Mouse (Mus musculus) heart, embryonic 12.5 days (tissue): ENCODE measurements around the gene Gnb3. TPM values are rescaled to one million over a fixed set of nuclear protein-coding genes. Genes with fewer than 3 reads are reported as not detected.

Experiments
- ATAC-seq: fragments of 200-750 bp; cut with Nextera tagmentation; 2 replicates; pipeline ENCODE4 v1.8.0; 2017; ENCODE audit warnings: moderate TSS enrichment, moderate library complexity; ENCODE audit not compliant: insufficient number of reproducible peaks, low FRiP score
- H3K27ac ChIP-seq: fragments of 300-500 bp; sonication (generic); 2 replicates; pipeline ENCODE4 v1.5.1; 2016; ENCODE audit warnings: mild to moderate bottlenecking, moderate library complexity; ENCODE audit not compliant: poor library complexity, severe bottlenecking
- H3K27me3 ChIP-seq: fragments of 300-500 bp; sonication (generic); replicated peaks from 2 replicates; pipeline ENCODE4 v1.6.1; 2016; ENCODE audit warnings: mild to moderate bottlenecking, moderate library complexity
- H3K36me3 ChIP-seq: fragments of 300-500 bp; sonication (generic); 2 replicates; pipeline ENCODE4 v1.6.1; 2016; ENCODE audit warnings: mild to moderate bottlenecking, moderate library complexity
- H3K4me1 ChIP-seq: fragments of 300-500 bp; sonication (generic); replicated peaks from 2 replicates; pipeline ENCODE4 v1.6.1; 2016; ENCODE audit warnings: mild to moderate bottlenecking
- H3K4me2 ChIP-seq: fragments of 300-500 bp; sonication (generic); 2 replicates; pipeline ENCODE4 v1.6.1; 2016; ENCODE audit warnings: mild to moderate bottlenecking, moderate library complexity
- H3K4me3 ChIP-seq: fragments of 300-500 bp; sonication (generic); 2 replicates; pipeline ENCODE4 v1.5.1; 2016; ENCODE audit warnings: mild to moderate bottlenecking
- H3K9ac ChIP-seq: fragments of 300-500 bp; sonication (generic); 2 replicates; pipeline ENCODE4 v1.6.1; 2016; ENCODE audit warnings: mild to moderate bottlenecking, moderate library complexity
- H3K9me3 ChIP-seq: fragments of 300-500 bp; sonication (generic); replicated peaks from 2 replicates; pipeline ENCODE4 v1.6.1; 2016; ENCODE audit warnings: mild to moderate bottlenecking, moderate library complexity
- WGBS: fragments of 180-500 bp; shearing (Covaris S2); methylation state at CpG from one replicate; pipeline ENCODE4 v1.1.7; 2016; 5-methylcytosine and 5-hydroxymethylcytosine counted together
- polyA plus RNA-seq: library from polyadenylated mRNA; unstranded; fragments of >200 nt; fragmentation: Nextera tagmentation; extraction: Ambion mirVana; gene quantifications from 2 replicates; pipeline ENCODE4 v1.2.1, GENCODE M21; 2016

Gnb3 gene
- 6.4 and 7.8 TPM in 2 replicates for polyA plus RNA-seq

DNA sequence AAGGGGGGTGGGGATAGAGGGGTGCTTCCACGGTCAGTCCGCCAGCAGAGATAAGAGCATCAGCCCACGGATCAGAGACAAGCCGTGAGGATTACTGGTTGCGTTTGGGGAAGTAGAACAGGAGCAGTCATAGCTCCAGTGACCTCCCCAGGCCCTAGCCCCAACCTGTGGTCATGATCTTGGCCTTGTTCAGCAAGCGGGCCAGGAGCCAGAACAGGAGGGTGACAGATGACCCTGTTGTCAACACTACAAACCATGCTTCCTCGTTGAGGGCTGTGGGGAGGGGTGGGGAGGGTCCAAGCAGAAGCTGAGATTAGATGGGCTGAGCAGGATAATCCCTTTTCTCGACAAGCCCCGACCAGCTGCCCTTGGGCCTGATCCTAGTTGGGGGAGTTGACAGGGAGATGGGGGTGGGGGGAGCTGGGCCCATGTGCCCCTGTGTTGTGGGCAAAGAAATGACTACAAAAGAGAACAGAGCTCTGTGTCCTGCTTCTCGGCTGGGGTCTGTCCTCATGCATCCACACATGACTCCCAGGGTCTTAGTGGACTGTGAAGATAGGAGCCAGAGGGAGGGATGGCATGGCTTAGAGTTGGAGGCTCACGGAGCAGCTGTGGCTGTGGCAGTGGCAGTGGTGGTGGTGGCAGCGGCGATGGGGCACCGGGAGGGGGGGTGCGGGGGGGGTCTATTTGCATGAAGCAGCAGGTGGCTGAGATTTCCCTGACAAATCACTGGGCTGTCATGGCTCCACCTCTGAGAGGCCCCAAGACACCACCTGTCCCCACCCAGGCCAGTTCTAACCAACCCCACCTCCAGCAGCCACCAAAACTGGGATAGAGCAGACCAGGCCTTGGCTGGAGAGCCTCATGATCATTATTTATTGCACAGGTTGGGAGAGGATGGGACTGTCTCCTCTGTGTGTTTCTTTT is at the start of gene Gnb3:
TSS of gene Gnb3 (minus strand) at position 35 of the 927 bp plus-strand sequence.
- peaks cover 17% of the 10 kb centered on the region for H3K36me3 ChIP-seq
- peaks cover 34% of the 10 kb centered on the region for H3K4me1 ChIP-seq
- H3K27ac ChIP-seq: peak within 1 kb of the TSS; percentile 58; the same call in 1 of the 2 replicates
- H3K9me3 ChIP-seq: no peaks in the 10 kb centered on the region
- WGBS: 23% methylated on average over 15 of the region's 15 CpGs
- H3K4me3 ChIP-seq: 0 out of 2 replicates have a peak within 1 kb of the TSS, but pooled peaks have one; percentile 0
- ATAC-seq: peak; percentile 30; the same call in 1 of the 2 replicates
- no peaks in the 10 kb centered on the region for H3K27me3 ChIP-seq
- H3K4me2 ChIP-seq: peak within 1 kb of the TSS; percentile 56
- H3K9ac ChIP-seq: peak within 1 kb of the TSS; percentile 46

DNA sequence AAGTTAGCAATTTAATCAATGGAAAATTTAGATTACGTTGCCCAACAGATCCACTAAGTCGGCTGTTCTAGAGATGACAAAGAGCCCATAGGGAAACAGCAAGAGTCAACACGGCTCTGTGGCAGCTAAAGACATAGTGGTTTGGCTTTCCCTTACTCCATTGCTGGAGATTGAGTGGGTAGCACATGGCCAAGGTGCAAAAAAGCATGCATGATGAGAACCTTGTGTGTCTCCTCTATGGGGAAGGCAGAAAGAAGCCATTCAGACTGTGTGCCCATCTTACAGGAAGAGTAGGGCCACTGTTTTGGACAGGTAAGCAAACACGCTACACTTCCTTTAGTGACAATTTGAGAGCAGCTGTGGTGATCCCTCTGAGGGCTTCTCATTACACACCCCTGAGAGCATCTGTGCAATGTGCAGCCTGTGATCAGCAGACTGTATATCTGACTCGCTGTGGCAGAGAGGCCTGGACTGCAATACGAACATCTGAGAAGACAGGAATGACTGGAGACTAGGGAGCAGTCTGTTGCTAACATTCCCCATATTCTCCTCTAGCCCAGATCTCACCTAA is 48.6 kb upstream of the Gnb3 start:
- Histone ChIP-seq H3K9ac (no peak overlapping the region), H3K27ac (no peak overlapping the region), H3K9me3 (0 out of 2 replicates have a peak, but pooled peaks cover 3% of the 10 kb centered on the region), H3K27me3 (no peaks in the 10 kb centered on the region), H3K36me3 (no peaks in the 10 kb centered on the region), H3K4me1 (peaks cover 9% of the 10 kb centered on the region), H3K4me3 (no peak overlapping the region), H3K4me2 (no peak overlapping the region)
- WGBS: 87% methylated on average over 6 of the region's 6 CpGs
- ATAC-seq: no peak

DNA sequence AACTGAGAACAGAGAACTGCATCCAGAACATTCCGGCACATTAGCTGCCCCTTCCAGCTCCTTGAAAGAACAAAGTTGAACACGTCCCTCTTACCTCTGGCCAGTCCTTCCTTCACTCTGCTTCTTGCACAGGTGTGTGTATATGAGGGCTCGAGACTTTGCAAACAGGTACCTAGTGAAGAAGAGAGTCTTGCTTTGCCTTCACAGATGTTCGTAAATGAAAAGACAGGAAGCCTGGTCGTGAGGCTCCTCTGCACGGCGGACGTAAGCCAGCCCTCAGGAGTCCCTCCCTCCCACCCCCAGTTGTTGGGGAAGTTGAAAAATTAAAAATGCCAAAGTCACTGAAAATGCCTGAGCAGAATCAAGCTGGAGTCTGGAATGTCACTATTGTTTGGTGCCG is 47.9 kb upstream of the Gnb3 start, which contains the start of gene Cd4:
TSS of gene Cd4 (minus strand) at position 236 of the 400 bp plus-strand sequence.
- H3K9me3 ChIP-seq: 0 out of 2 replicates have a peak, but pooled peaks cover 3% of the 10 kb centered on the region
- peaks cover 9% of the 10 kb centered on the region for H3K4me1 ChIP-seq
- no peaks in the 10 kb centered on the region for H3K27me3 ChIP-seq
- 87% methylated on average over 9 of the region's 9 CpGs for WGBS
- no peak within 1 kb of the TSS for H3K9ac ChIP-seq
- H3K4me3 ChIP-seq: no peak within 1 kb of the TSS
- H3K36me3 ChIP-seq: no peaks in the 10 kb centered on the region
- H3K27ac ChIP-seq: no peak within 1 kb of the TSS
- no peak within 1 kb of the TSS for H3K4me2 ChIP-seq
- ATAC-seq: no peak

DNA sequence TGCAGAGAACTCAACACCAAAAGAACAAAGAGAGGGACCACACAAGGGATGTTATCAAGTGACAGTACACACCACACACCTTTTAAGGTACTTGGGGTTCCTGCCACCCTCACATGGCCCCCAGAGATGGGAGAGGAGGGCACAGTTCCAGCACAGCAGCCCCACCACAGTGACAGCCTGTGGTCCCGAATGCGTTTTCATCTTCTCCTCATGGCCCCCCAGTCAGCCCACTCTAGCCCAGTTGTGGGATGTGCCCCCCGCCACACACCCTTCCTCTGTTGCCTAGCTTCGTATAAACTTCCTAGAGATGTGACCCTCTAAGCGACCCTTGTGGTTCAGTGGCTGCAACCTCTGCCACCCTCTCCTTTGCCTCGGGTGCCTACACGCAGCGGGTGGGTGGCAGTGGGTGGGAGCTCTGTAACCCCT is 45.9 kb upstream of the Gnb3 start:
- Histone ChIP-seq H3K9ac (no peak overlapping the region), H3K4me3 (no peak overlapping the region), H3K27ac (no peak overlapping the region), H3K27me3 (no peaks in the 10 kb centered on the region), H3K36me3 (no peaks in the 10 kb centered on the region), H3K9me3 (0 out of 2 replicates have a peak, but pooled peaks cover 3% of the 10 kb centered on the region), H3K4me1 (peaks cover 9% of the 10 kb centered on the region), H3K4me2 (no peak overlapping the region)
- WGBS: 90% methylated on average over 8 of the region's 8 CpGs
- ATAC-seq: no peak

DNA sequence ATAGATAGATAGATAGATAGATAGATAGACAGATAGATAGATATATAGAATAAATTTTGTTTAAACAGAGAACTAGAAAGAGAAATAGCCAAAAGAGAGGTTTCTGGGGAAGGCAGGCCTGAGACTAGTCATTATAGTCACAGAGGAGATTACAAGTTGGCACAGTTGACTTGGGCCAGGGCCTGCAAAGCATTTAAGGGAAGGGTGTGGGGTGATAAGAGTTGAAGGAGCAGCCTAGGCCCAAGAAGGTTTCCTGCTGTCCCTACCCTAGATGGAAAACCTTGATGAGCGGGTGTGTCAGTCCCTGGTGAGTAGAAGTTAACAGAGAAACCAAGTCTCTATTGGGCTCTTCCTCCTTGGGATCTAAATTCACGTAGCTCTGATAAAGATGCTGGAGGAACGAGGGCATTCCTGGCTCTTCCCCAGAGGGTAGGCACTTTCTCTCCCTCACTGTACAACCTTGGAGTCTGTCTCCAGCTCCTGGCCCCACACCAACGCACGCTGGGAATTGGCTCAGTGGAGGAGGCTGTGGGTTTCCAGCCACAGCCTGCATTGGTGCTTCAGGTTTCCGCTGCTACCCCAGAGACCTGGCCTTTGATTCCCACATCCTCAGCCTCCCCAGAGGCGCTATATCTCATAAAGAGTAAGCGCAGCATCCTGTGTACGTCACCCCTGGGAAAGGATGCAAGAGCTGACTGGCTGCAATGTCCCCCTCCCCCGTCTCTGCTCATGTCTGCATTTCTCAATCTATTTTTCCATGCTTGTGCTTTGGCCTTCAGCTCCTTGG is 44.8 kb upstream of the Gnb3 start:
- peak; percentile 63; the same call in 1 of the 2 replicates for ATAC-seq
- Histone ChIP-seq H3K4me2 (no peak overlapping the region), H3K36me3 (no peaks in the 10 kb centered on the region), H3K9ac (no peak overlapping the region), H3K4me1 (peaks cover 9% of the 10 kb centered on the region), H3K27ac (no peak overlapping the region; the same call in 1 of the 2 replicates), H3K27me3 (no peaks in the 10 kb centered on the region), H3K9me3 (0 out of 2 replicates have a peak, but pooled peaks cover 3% of the 10 kb centered on the region), H3K4me3 (no peak overlapping the region)
- 49% methylated on average over 10 of the region's 10 CpGs for WGBS

DNA sequence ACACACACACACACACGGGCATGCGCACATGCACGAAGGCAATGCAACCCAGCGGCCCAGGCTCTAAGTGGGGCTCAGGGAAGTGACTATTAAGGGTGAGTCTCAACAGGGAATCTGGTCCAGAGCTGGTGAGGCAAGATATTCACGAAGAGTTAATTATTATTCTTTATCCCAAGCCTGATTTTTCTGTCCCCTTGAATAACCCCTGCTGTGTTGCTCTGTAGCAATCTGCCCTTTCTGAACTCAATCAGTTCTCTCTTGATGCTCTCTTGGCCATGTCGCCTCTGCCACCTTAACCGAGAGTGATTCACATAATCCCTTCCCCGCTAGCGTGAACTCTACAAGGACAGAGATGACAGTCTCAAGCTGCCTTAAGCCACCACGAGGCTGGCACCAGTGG is 43.3 kb upstream of the Gnb3 start:
- Histone ChIP-seq H3K4me3 (no peak overlapping the region), H3K4me2 (no peak overlapping the region), H3K9me3 (no peaks in the 10 kb centered on the region), H3K9ac (no peak overlapping the region), H3K36me3 (no peaks in the 10 kb centered on the region), H3K27me3 (no peaks in the 10 kb centered on the region; the same call in 1 of the 2 replicates), H3K27ac (no peak overlapping the region), H3K4me1 (peaks cover 9% of the 10 kb centered on the region)
- no peak for ATAC-seq
- 73% methylated on average over 10 of the region's 10 CpGs for WGBS

DNA sequence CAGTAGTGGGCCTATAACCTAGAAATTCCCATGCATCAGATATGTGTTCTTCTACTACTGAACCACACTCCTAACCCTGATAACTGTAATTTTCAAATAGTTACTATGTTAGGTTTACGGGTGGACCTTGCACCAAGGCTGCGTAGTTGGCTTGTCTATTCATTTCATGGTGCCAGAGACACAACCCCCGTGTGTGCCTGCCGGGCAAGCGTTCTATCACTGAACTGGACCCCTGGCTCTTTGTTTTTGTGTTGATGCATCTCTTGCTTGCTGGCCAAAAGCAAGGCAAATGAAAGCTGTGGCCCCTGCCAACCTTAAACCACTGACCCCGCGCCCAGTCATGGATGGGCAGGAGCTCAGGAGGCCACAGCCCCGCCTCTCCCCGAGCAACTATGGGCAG is 41.7 kb upstream of the Gnb3 start:
- H3K4me2 ChIP-seq: no peak overlapping the region
- H3K4me3 ChIP-seq: no peak overlapping the region
- WGBS: 88% methylated on average over 9 of the region's 9 CpGs
- no peak overlapping the region for H3K27ac ChIP-seq
- H3K4me1 ChIP-seq: peaks cover 9% of the 10 kb centered on the region
- no peak overlapping the region for H3K9ac ChIP-seq
- no peaks in the 10 kb centered on the region for H3K9me3 ChIP-seq
- no peaks in the 10 kb centered on the region; the same call in 1 of the 2 replicates for H3K27me3 ChIP-seq
- no peak for ATAC-seq
- no peaks in the 10 kb centered on the region for H3K36me3 ChIP-seq

DNA sequence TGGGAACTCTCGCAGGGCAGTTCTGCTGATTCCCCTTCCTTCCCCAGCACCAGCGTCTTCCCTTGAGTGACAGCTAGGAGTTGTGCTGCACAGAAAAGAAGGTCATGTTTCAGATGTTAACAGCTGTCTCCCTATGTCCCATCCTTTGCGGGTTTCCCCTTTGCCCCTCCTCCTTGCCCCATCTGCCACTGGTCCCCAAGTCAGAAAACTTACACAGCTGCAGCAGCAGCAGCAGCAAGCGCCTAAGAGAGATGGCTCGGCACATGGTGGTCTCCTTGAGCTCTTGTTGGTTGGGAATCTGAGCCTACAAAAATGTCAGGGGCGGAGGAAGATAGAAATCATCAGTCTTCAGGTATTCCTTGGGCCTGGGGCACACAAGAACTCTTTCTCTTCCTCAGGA is 39.3 kb upstream of the Gnb3 start:
- Histone ChIP-seq H3K27ac (no peak overlapping the region), H3K9me3 (no peaks in the 10 kb centered on the region), H3K36me3 (no peaks in the 10 kb centered on the region), H3K4me1 (no peaks in the 10 kb centered on the region), H3K4me2 (no peak overlapping the region), H3K9ac (no peak overlapping the region), H3K4me3 (no peak overlapping the region), H3K27me3 (no peaks in the 10 kb centered on the region; the same call in 1 of the 2 replicates)
- ATAC-seq: no peak
- 56% methylated on average over 6 of the region's 6 CpGs for WGBS

DNA sequence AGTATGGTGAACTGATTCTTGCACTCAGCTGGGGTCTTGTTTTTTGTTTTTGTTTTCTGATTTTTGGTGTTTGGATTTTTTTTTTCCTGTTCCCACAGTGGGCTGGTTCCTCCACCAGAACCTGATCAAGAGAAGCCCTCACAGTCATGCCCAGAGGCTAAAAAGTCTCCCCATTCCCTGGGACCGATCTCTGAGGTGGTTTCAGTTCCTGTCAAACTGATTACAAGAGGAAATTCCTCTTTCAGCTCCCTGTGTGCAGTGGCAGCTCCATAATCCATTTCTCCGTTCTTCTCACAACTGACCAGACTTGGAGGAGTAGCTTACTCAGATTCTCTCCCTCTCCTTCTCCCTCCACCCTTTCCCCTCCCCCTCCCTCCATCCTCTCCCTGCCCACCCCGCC is 34.3 kb upstream of the Gnb3 start:
- no peak for ATAC-seq
- Histone ChIP-seq H3K36me3 (no peaks in the 10 kb centered on the region), H3K27me3 (no peaks in the 10 kb centered on the region), H3K9ac (no peak overlapping the region), H3K4me3 (no peak overlapping the region), H3K27ac (no peak overlapping the region), H3K9me3 (no peaks in the 10 kb centered on the region), H3K4me1 (no peaks in the 10 kb centered on the region), H3K4me2 (no peak overlapping the region)
- 25% methylated on average over 3 of the region's 3 CpGs for WGBS

DNA sequence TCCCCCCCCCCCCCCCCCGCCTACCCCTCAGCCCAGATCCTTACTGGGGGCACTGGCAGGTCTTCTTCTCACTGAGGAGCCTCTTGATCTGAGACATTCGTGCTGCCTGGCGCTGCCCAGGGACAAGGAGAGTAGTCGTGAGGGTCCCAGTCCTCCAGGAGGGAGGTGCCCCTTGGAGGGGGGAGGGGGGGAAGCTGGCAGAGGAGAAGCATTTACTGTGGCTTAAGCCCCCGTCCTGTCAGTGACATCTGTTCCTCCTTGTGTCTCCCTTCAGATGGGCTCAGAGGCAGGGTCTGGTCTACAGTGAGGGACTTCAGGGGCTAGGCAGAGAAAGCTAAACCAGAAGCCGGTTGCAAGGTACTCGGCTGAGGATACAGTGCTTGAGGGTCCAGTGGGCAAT is 26.5 kb upstream of the Gnb3 start:
- Histone ChIP-seq H3K4me1 (peaks cover 20% of the 10 kb centered on the region), H3K27me3 (peaks cover 43% of the 10 kb centered on the region)
- WGBS: 58% methylated on average over 6 of the region's 7 CpGs

More for the DNA sequence above, 26.5 kb upstream of the Gnb3 start:
- H3K27ac ChIP-seq: no peak overlapping the region
- H3K4me2 ChIP-seq: no peak overlapping the region
- no peak overlapping the region for H3K9ac ChIP-seq
- H3K36me3 ChIP-seq: no peaks in the 10 kb centered on the region
- no peaks in the 10 kb centered on the region for H3K9me3 ChIP-seq
- H3K4me3 ChIP-seq: no peak overlapping the region
- no peak for ATAC-seq
